Mouse (Mus musculus) cerebellum, adult 11-12 months (tissue): ENCODE data around the gene Fgfr2.
A peak's percentile ranks its signal among the peaks of the same experiment; 100 is the strongest.

Experiments
- DNase-seq: peaks from one replicate; pipeline ENCODE4 v3.0.0; 2022

The Fgfr2 gene

GRCm38 (mm10) chr7:130897201-130897600 is 2225.9 kb downstream of the Fgfr2 start:
- DNase-seq, result no peak

GRCm38 (mm10) chr7:130896064-130896463 is 2227.1 kb downstream of the Fgfr2 start:
- DNase-seq, result no peak

- no peak for DNase-seq
Observed at GRCm38 (mm10) chr7:130895618-130895945, 2227.6 kb downstream of the Fgfr2 start.

GRCm38 (mm10) chr7:130894931-130895617 is 2228.1 kb downstream of the Fgfr2 start:
- peak; percentile 45 for DNase-seq

GRCm38 (mm10) chr7:130892973-130893372 is 2230.2 kb downstream of the Fgfr2 start:
- no peak for DNase-seq

- DNase-seq, result no peak
Observed at GRCm38 (mm10) chr7:130890871-130891270, 2232.3 kb downstream of the Fgfr2 start.

- DNase-seq, result peak; percentile 57
Observed at GRCm38 (mm10) chr7:130887946-130888345, 2235.2 kb downstream of the Fgfr2 start.

- no peak for DNase-seq
Observed at GRCm38 (mm10) chr7:130886246-130886645, 2236.9 kb downstream of the Fgfr2 start.

GRCm38 (mm10) chr7:130884161-130884560 is 2239.0 kb downstream of the Fgfr2 start:
- DNase-seq, result no peak

- DNase-seq, result no peak
Observed at GRCm38 (mm10) chr7:130867256-130867655, 2255.9 kb downstream of the Fgfr2 start.

GRCm38 (mm10) chr7:130866640-130867039 is 2256.5 kb downstream of the Fgfr2 start:
- DNase-seq, result no peak

GRCm38 (mm10) chr7:130865613-130866591 is 2257.2 kb downstream of the Fgfr2 start, which contains the start of gene Plekha1:
Plekha1 (plus strand) TSS chr7:130865756.
- peak; percentile 99 for DNase-seq

- peak; percentile 73 for DNase-seq
Observed at GRCm38 (mm10) chr7:130864711-130865110, 2258.4 kb downstream of the Fgfr2 start.

GRCm38 (mm10) chr7:130862501-130862900 is 2260.6 kb downstream of the Fgfr2 start:
- no peak for DNase-seq

- DNase-seq, result no peak
Observed at GRCm38 (mm10) chr7:130860721-130861142, 2262.4 kb downstream of the Fgfr2 start.

GRCm38 (mm10) chr7:130859926-130860325 is 2263.2 kb downstream of the Fgfr2 start:
- DNase-seq, result no peak

GRCm38 (mm10) chr7:130857973-130858372 is 2265.2 kb downstream of the Fgfr2 start:
- no peak for DNase-seq

GRCm38 (mm10) chr7:130855681-130856080 is 2267.5 kb downstream of the Fgfr2 start:
- DNase-seq, result peak; percentile 75

GRCm38 (mm10) chr7:130854684-130855292 is 2268.4 kb downstream of the Fgfr2 start:
- DNase-seq, result no peak

- no peak for DNase-seq
Observed at GRCm38 (mm10) chr7:130847164-130847718, 2275.9 kb downstream of the Fgfr2 start.

GRCm38 (mm10) chr7:130839380-130840100 is 2283.6 kb downstream of the Fgfr2 start:
- DNase-seq, result no peak

- no peak for DNase-seq
Observed at GRCm38 (mm10) chr7:130838658-130839025, 2284.5 kb downstream of the Fgfr2 start.
